Mouse (Mus musculus) kidney, adult 8-10 months (tissue): Measurements from ENCODE around the gene Slc38a4.

ENCODE experiments used
- DNase-seq, 2 experiments: peaks; one replicate each; pipeline ENCODE4 v3.0.0; 2022

Gene Slc38a4

DNA sequence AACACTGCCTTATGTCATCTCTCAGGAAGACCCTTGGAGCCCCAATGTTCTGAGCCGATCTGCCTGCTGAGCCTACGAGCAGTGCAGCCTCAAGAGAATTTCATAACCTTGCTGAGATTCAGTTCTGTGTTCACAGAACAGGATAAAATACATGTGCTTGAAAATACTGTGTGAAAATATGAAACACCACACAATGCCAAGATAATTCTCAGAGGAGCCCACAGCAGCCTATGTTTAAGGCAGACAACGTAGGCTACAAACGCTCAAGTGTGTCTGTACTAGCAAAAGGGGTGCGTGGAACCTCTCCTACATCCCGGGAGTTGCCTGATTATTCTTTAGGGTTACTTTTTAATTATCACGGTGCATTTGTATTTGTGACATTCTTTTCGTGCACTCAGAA, 92.4 kb downstream of the Slc38a4 start:
- DNase-seq = no peak

DNA sequence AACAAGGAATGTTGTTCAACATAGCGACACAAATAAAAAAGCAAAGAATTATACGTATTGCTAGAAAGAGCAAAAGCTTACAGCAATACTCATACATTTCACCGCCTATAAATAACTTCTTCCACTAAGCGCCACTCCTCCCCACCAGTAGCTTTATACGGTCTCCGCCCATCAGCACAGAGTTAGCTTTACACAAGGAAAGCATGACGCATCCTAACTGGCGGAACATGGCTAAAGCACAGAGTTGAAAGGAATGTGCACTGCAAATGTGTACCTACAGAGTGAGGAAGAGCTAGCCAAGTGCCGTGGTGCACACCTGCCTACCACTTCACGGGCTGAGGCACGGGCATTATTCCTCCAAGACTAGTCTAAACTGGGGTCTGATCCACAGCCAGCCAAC, 95.4 kb downstream of the Slc38a4 start:
- DNase-seq = no peak

DNA sequence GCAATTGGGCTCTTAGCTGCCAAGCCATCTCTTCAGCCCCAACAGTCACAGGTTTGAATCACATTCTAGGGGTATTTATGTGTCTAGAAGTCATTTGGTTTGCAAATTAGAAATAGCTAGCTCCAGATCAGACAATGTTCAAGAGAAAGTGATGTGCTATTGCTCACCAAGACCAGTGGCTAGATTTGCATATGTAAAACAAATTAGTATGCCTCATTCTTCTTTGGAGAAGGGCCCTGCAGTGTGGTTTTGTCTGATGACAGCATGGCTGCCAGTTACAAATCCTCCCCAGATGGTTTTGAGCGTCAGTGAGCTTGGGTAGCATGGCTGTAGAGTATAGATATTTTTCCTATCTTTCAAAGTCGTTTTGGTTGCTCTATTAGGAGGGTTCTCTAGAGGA, 96.5 kb downstream of the Slc38a4 start:
- DNase-seq = no peak

DNA sequence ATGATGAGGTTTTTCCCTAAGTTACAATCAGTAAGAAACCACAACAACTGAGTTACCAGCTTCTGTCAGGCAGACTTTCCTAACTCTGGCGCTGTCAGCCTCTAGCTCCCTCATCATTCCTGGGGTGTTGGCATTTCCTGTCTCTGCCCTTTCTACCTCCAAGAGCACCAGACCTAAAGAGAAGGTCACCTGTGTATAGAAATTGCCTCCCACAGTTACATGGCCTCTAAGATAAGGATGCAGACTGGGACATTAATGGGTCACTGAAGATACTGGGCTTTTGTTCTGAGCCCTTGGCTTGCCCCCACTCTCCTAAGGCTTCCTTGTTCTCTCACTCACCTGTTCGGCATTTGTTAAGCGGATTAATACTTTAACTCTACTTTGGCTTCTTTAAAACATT, 99.1 kb downstream of the Slc38a4 start:
- DNase-seq = no peak

DNA sequence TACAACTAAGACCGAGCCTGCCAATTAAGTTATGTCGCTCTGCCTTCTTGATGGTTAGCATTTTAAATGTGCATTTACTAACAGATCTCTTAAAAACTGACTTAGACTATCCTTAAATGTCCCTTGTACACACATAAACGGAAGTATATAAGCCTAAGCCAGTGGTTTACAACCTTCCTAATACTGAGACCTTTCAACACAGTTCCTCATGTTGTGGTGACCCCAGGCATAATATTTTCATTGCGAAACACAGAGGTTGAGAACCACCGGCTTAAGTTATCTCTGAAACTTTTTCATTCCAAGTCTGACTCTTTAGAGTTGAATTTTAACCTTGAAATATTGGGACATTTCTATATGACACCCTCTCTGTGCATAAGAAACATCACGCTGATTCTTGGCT, 101.4 kb downstream of the Slc38a4 start:
- DNase-seq = no peak

DNA sequence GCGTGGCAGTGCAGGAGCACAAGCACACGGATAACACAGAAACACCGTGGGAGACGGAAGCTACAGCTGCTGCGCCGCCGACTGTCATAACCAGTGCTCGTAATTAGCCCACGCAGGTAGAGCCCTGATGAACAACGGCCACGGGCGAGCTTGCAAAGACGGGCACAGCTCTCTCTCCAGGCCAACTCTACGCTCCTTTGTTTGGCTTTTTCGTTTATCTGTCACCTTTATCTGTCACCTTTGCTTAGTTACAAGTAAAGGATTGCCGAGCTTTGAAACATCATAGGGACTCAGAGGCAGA, 101.9 kb downstream of the Slc38a4 start:
- no peak for DNase-seq

DNA sequence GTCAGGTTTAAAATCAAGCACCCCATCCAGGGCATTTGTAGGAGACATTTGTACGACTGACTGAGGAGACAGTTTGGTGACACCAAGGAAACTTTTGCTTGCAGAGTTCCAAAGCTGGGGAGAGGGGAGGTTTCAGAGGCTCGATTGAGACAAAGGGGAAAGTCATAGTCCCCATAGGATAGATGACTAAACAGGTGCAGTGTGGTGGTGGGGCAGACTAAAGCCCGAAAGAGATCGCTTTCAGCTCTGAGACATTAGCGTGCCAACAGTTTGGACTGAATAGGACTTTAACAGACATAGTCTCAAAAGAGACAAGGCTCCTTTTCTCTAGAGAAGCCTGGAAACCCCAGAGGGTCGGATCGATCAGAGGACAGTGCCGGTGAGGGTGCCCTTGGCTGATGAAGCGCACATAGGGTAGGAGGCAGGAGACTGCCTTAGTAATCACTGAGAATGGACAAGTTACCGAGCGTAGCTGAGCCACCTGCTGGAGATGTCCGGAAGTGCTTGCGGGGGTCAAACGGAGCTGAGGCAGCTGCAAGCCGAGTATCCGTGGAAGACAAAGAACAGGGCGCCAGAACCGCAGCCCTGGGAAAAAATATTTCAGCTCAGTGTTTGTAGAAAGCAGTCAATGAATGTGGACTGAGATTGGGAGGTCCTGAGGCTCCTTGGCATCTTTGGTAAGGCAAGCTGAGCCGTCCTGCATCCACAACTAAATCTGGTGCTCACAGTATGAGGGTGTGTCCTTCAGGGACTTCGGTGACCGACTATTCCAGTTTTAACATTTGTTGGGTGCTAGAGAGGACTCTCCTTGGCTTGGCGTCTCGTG, 102.4 kb downstream of the Slc38a4 start:
- peak in 1 of 2 experiments; percentile 55 for DNase-seq

DNA sequence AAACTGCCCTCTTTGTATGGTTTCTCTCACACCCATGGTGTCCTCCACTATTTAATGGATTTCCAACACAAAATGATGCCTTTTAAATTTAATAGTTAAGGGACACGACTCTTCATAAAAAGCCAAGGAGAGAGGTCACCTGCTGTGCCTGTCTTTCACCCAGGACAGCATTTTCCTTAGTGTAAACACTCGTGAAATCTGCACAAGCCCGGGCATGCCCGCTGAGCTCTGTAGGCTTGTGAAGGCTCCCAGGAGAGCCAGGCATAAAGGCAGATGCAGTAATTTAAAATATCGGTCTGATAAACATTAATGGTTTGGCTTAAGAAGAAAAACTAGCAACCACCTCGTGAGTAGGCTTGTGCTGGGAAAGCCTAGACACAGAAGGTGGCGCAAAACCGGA, 103.3 kb downstream of the Slc38a4 start:
- DNase-seq = no peak

DNA sequence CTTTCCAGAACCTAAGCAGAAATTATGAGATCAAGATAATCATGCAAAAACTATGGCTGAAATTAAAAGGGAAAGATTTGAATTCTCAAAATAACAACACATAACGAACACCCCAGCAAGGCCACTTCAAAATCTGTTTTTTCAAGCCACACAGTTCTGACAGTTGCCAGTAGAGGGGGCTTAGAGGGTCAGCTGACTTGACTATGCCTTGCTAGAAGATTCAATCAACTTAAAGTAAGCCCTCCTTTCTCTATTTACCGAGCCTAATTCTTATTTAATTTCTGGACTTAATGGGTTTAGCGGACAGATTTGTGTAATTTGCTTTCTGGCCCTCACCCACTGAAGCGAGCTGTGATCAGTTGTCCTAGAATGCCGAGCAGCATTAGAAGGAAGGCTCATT, 104.0 kb downstream of the Slc38a4 start:
- DNase-seq = no peak

DNA sequence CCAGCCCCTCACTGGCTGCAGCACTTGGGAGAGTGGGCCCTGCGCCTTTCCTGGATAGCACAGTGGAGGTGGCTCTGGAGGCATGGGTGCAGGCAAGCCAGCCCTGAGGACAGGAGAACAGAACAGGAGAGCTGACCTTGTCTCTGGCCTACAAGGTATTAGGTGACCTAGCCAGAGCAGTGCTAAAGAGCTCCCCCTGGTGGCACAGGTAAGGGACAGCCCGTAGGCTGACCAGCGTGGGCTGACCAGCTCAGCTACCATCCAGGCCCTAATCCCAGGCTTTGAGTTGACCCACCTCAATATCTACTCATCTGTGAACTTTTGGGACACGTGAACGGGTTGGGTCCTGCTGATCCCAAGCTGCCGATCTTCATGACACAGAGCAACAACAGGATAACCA, 107.3 kb downstream of the Slc38a4 start:
- peak; percentile 29 to 41 for DNase-seq
